Mouse (Mus musculus) c-Kit-positive CD71-negative TER-119-negative erythroid progenitor cells, embryonic 14.5 days (primary cell): ENCODE results near the gene Fam13a.

Experiments
- DNase-seq: peaks from one replicate; pipeline ENCODE4 v3.0.0-alpha.2; 2013; ENCODE audit warnings: low read depth

Fam13a gene

GRCm38 (mm10) chr6:58933189-58933913, 91.0 kb downstream of the Fam13a start:
- DNase-seq: no peak

DNA sequence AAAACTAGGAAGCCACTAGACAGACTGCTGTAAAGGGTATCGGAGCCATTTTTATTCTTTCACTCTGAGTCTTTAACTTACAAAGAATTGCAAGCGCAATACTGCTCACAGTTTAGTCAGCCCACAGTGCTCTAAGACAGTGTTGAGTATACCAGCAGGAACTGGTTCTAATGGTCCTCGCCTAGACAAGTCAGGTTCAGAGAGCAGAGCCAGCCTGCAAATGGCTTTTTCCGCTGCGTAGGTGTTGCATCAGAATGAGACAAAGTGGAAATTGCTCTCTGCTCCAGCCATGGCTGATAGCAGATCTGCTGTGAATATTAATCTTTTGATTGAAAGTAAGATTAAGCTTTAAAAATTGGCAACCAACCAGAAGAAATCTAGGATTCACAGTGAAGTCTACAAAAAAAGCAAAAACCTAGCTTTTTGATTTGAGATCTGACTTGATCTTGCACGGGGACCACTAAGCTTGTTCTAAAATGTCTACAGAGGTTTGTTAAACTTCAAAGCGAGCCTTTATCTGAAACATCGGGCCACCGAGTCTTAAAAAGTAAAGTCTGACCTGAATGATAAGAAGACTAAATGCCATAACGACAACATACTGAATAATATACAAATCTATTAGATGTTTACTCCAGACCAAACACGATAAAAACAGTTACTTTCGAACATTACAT, 91.7 kb downstream of the Fam13a start:
- no peak for DNase-seq

DNA sequence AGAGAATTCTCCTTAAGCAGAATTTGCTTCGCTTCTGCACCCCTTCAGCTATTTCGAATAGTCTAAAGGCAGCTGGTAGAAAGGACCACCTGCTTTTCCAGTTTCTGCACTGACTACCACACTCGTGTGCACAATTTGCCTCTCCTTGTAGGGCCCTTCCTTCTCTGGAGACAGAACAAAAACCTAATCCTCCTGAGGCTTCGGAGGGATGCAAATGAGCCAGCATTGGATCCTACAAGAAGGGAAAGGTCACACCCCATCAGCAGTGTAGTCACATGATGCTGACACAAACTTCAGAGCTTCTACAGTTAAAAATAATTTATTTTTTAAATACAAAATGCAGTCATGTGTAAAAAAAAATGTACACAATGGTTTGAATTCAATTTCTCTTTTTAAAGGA, 93.2 kb downstream of the Fam13a start:
- no peak for DNase-seq

DNA sequence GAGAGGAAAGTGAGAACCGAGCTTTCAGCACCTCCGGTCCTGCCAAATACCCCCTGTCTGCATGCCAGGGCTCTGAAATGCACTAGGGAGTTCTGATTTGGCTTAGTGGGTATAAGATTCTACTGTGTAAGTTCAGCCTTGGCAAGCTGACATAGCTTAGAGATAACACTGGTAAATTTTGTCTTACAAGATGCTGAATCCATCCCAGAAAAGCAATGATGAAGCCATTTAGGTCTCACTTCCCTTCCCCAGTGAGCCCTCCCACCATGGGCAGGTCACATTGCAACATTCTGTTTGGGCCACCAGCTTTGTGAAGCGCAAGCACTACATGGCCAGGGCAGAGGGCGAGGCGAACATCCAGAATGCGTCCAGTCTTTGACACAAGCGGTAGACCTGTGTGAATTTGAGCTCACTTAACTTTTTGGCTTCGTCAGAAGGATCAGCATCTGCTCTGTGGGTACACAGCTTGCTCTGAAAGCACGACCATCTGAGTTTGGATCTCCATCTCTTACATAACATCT, 94.4 kb downstream of the Fam13a start:
- DNase-seq: no peak

DNA sequence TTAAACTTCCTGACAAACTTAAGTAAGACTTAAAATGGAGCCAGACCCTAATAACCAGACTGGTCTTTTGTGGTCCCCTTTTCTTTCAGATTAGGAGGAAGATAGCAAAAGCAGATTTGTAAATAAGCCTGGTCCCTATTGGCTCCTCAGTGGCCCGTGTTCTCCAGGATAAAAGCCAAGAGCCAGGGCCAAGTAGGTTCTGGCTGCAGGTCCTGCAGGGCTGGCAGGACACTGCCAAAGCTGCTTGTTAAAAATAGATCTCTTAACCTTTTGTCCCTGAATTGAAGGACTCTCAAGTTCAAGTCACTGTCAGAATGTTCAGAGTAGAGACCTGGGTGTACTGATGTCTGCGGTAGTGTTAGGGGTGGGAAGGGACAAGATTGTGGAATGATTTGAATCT, 96.5 kb downstream of the Fam13a start:
- no peak for DNase-seq

GRCm38 (mm10) chr6:58922511-58922910, 101.8 kb downstream of the Fam13a start:
- no peak for DNase-seq

- DNase-seq: no peak
Measured at GRCm38 (mm10) chr6:58921623-58922022, 102.7 kb downstream of the Fam13a start.

GRCm38 (mm10) chr6:58920735-58921134, 103.6 kb downstream of the Fam13a start:
- no peak for DNase-seq

DNA sequence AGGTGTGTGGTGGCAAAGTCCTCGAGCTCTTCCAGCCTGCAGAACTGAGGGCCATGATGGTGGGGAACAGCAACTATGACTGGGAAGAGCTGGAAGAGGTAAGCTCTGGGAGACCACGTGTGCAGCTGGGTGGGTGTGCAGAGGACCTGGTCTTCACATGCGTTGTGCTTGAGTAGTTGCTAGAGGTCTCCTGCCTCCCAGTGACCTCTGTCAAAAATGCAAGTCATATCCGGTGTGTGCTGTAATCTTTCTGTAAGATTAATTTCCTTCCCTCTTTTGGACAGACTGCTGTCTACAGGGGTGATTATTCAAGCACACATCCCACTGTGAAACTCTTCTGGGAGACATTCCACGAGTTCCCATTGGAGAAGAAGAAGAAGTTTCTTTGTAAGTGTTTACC, 107.9 kb downstream of the Fam13a start:
- no peak for DNase-seq

DNA sequence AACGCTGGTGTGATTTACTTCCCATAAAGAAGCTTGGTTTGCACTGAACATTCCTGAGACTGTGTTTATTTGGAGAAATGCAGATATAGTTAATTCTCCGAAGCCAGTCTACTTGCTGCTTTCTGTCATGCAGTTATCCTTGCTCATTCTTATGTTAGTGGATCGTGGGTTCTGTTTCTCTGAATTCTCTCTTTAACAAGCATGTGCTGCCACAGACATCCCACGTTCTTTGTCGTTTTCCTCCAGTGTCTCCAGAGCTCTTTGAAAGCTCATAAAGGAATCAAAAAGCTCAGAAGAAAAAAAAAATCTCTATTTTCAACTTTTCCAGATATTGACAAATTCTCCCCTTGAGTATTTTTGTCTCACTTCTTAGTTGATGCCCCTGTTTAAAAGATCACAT, 110.4 kb downstream of the Fam13a start:
- no peak for DNase-seq

DNA sequence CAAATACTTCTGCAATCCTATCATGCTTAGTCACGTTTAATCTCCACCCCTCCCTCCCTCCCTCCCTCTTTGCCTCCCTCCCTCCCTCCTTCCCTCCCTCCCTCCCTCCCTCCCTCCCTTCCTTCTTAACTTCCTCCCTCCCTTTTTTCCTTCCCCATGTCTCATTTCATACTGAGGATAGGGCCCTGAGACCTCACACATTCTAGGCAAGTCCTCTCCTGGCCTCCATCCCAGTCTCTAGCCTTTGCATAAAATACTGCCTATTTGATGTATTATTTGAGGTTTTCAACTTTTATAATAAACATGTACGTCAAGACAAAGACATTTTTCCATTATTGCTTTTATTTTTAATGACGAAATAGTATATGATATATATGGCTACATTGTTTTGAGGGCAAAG, 110.8 kb downstream of the Fam13a start:
- no peak for DNase-seq

DNA sequence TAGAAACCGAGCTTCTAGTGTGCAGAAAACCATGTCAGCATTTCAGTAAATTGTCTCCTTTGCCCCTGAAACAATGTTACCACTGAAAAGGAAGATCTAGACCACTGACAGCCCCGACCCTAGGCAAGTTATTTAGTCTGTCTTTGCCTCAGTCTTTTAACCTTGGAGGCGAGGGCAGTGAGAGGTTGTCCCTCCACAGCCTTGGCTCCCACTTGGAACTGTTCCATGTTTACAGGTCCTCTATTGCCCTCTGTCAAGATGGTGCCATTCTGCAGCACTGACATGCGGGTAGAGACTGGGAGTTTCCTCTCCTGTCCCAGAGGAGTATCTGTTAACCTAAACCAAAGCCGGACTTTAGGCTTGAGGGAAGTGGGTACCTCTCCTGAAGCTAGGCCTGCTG, 111.5 kb downstream of the Fam13a start:
- DNase-seq: no peak

- DNase-seq: no peak
Measured at GRCm38 (mm10) chr6:58907791-58908190, 116.6 kb downstream of the Fam13a start.

DNA sequence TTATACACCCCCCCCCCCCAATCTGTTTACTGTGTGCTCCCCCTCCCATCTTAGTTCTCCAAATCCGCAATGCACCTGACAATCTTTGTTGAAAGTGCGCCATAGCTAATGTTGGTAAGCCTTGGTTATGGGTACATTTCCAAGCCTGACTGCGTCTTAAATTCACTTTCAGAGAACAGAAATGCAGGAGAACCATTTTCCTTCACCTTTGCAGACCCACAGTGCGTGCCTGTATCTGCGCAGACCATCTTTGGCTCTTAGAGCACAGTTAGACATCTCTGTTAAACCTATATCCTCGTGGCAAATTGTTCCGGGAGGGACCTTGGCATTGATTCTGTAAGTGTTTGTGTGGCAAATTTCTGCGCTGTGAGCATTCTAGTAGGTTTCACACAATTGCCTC, 117.0 kb downstream of the Fam13a start:
- DNase-seq: no peak

DNA sequence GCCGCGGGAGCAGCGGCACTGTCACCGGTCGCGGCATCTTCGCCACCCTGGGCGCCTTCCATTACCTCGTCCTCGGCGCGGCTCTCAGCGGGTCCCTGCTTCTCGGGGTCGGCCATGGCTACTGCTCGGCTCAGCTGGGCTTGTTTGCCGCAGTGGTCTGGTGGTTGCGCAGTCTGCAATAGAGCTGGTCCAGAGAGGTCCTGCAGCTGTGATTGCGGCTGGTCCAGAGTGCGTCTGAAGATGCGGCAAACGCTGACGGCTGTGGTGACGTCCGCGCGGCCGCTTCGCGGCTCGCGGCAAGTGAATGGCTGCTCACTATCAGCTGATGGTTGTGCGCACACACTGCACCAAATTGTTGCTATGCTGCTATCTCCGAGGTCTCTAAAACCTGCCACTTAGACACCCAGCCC, 117.5 kb downstream of the Fam13a start, which contains the start of gene Nap1l5:
Gene Nap1l5 (minus strand): TSS at position 225 of the 410 bp plus-strand sequence.
- no peak for DNase-seq

DNA sequence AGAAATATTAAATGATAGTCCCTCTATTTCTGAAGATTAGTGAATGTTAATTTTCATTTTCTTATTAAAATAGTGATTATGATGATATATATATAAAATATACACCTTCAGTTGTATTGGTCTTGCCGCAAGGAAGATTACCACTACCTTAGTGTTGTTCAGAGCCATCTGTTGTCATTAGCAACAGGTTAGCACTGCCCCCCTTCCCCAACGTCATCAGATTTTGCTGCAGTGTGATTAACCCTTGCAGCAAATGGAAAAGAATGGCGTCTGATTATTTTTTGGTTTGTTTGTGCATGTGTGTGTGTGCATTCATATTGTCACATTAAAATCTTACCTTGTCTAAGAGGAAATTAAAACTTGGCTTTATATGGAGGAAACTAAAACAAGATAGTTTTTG, 119.8 kb downstream of the Fam13a start:
- no peak for DNase-seq

- no peak for DNase-seq
Measured at GRCm38 (mm10) chr6:58903171-58903570, 121.2 kb downstream of the Fam13a start.

DNA sequence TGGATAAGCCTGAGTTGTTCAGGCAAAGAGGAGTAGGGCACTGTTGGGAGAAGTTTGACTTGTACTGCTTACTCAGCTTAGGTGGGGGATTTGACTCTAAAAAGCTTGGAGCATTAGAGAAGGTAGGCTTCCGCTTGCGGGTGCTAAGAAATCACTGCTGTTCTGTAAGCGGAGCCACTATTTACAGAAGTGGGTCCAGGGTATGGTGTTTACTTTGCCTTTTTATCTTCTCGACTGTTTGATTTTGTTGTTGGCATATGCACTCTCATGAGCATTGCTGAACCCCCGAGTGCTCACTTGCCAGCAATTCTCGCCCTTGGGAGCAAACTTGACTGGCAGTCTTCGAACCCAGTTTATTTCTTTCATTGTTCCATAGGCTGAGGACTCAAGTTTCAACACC, 123.8 kb downstream of the Fam13a start:
- DNase-seq: no peak

DNA sequence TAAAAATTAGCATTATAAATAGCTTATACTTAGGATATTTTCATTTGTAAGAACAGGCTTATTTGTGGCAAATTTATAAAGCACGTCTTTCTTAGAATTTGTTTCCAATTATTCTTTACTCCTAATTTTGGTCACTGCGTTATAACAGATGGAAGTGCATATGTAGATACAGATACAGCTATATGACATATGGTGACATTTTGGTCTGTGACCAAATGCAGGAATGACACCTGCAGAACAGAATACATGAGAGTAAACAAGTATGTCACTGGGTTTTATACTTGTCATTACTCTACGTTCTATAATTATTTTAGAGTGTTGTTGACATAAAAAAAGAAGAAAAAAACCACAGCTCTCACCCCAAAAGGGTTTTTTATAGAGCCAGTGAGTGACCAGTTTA, 125.3 kb downstream of the Fam13a start:
- no peak for DNase-seq

- DNase-seq: no peak
Measured at GRCm38 (mm10) chr6:58896648-58897047, 127.7 kb downstream of the Fam13a start.

- no peak for DNase-seq
Measured at GRCm38 (mm10) chr6:58894994-58895393, 129.4 kb downstream of the Fam13a start.

DNA sequence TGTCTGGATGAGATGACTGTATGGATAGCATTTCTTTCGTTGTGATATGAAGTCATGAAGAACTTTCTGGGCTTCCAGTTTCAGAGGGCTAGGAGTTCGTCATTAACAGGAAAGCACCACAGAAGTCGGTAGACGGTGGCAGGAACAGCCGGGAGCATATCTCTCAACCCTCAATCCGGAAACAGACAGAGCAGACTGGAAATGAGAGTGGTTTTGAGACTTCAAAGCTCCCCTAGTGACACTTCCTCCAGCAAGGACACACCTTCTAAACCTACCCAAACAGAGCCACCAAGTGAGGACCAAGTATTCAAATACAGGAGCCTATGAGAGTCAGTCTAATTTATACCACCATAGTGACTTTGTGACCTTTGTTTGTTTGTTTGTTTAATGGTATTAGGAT, 131.0 kb downstream of the Fam13a start:
- DNase-seq: no peak

DNA sequence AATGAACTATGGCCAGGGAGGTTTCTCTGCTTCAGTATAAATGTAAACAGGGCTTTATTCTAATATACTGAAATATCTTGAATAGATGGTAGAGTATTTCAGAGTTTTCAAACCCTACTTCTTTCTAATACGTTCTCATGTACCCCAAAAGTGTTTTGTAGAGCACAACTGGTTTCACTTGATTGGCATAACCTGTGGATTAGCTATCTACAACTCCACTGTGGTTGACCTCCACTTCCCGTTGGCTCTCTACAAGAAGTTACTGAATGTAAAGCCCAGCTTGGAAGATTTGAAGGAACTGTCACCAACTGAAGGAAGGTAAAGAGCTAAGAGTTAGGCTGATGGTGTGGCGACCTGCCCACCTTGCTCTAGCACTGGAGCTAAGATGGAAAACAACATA, 134.4 kb downstream of the Fam13a start:
- DNase-seq: no peak

- DNase-seq: peak; percentile 9
Measured at GRCm38 (mm10) chr6:58882271-58882670, 142.1 kb downstream of the Fam13a start.
